Mouse (Mus musculus): ENCODE results near the gene Uhrf1bp1l.

DNA sequence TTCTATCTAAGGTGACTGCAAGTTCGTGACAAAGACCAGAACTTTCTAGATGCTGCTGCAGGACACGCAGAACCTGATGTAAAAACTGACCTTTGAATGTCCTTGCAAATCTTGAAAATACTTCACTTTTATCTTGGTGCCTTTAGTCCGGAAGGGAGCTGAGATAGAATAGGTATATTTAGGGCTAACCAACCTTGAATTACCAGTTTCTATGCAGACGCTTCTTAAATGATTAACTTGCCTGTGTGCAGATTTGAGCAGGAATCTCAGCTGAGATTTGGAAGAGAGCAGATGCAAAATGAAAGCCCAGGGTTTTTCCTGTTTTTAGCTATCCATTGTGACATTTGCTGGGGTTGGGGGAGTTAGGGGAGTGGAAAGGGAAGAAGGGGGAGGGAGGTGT, 24.3 kb downstream of the Uhrf1bp1l start:
- TF ChIP-seq CTCF (IDR thresholded peaks at IDR 0.05), result no peak
- no peak for TF ChIP-seq EP300 (IDR thresholded peaks at IDR 0.05)
